In genomic region chr4:100537898-100538297, GRCm38 (mm10) we compare ENCODE assay signal across 9 mouse cellular contexts. TPM values are rescaled to one million over a fixed set of nuclear protein-coding genes. Genes with fewer than 3 reads are reported as not detected.
DNase-seq lines count a peak whose midpoint lies in the region; ATAC-seq and TF ChIP-seq lines count a peak whose summit lies in the region.
"Had no signal": no experiment of that assay in that cellular context is flagged by ENCODE, and none has a peak within 500 bp of the region (broad histone marks: within the 10 kb centered on the region; RNA-seq: fewer than 3 reads in every experiment).

No protein-coding gene starts in this region.

- no peaks in the 10 kb centered on the region for H3K79me2 ChIP-seq in liver, adult 2 months (ENCODE audit: control insufficient read depth, insufficient read depth, low read length)

- intact Hi-C loops in heart, postnatal 10 days (cut with DNase I) = loop anchor here (1.0 to 2.0 kb wide), 3 partner anchors 509 to 591 kb away; no protein-coding TSS in a partner anchor

- H3K27me3 ChIP-seq in liver, adult 2 months (ENCODE audit: control insufficient read depth, insufficient read depth, low read length) = no peaks in the 10 kb centered on the region
- no peaks in the 10 kb centered on the region for H3K27me3 ChIP-seq in liver, embryonic 12.5 days (replicated peaks)
- H3K27me3 ChIP-seq in liver, postnatal 0 days (ENCODE audit: insufficient read depth, low read length) = no peaks in the 10 kb centered on the region

- H3K36me3 ChIP-seq in liver, adult 2 months (ENCODE audit: control insufficient read depth, insufficient read depth, low read length) = no peaks in the 10 kb centered on the region
- H3K36me3 ChIP-seq in liver, embryonic 12.5 days = no peaks in the 10 kb centered on the region
- no peaks in the 10 kb centered on the region for H3K36me3 ChIP-seq in liver, postnatal 0 days (replicated peaks; ENCODE audit: insufficient read depth, low read length)

- H3K4me2 ChIP-seq in liver, embryonic 12.5 days = no peak overlapping the region
- H3K4me2 ChIP-seq in liver, postnatal 0 days (ENCODE audit: low read depth, low read length) = no peak overlapping the region

- peaks cover 2% of the 10 kb centered on the region; the same call in 1 of the 2 replicates for H3K4me1 ChIP-seq in liver, adult 2 months (ENCODE audit: control insufficient read depth, insufficient read depth, low read length)
- H3K4me1 ChIP-seq in liver, embryonic 12.5 days = no peaks in the 10 kb centered on the region
- no peaks in the 10 kb centered on the region; the same call in 1 of the 2 replicates for H3K4me1 ChIP-seq in liver, postnatal 0 days (ENCODE audit: insufficient read depth)

- 7% methylated on average over 3 of the region's 3 CpGs for WGBS in liver, adult 2 months
- 12% methylated on average over 3 of the region's 3 CpGs for WGBS in liver, embryonic 12.5 days (ENCODE audit: insufficient replicate concordance)
- WGBS in liver, postnatal 0 days (ENCODE audit: insufficient replicate concordance) = 7% methylated on average over 3 of the region's 3 CpGs

- no peaks in the 10 kb centered on the region for H3K9me3 ChIP-seq in liver, embryonic 12.5 days (replicated peaks)
- H3K9me3 ChIP-seq in liver, postnatal 0 days (ENCODE audit: low read length) = no peaks in the 10 kb centered on the region

- TF ChIP-seq EP300 in liver, postnatal 0 days (IDR thresholded peaks at IDR 0.05; ENCODE audit: low read depth) = no peak

- 0 out of 2 replicates have a peak, but pooled peaks have one; percentile 8 for TF ChIP-seq CTCF in liver, adult 2 months (IDR thresholded peaks at IDR 0.05; ENCODE audit: low read depth, low read length)
- peak; percentile 70 for TF ChIP-seq CTCF in liver, postnatal 0 days (IDR thresholded peaks at IDR 0.05; ENCODE audit: low read depth)

- TF ChIP-seq POLR2A in liver, adult 2 months (IDR thresholded peaks at IDR 0.05; ENCODE audit: extremely low read depth, insufficient read depth, low read length) = no peak

- H3K9ac ChIP-seq in liver, adult 2 months (ENCODE audit: low read depth, low read length) = no peak overlapping the region
- no peak overlapping the region for H3K9ac ChIP-seq in liver, embryonic 12.5 days
- no peak overlapping the region for H3K9ac ChIP-seq in liver, postnatal 0 days (replicated peaks)

- H3K27ac ChIP-seq in liver, adult 2 months (replicated peaks; ENCODE audit: insufficient read depth, low read depth, low read length) = no peak overlapping the region
- no peak overlapping the region for H3K27ac ChIP-seq in liver, embryonic 12.5 days
- no peak overlapping the region for H3K27ac ChIP-seq in liver, postnatal 0 days (ENCODE audit: low read depth)
- H3K27ac ChIP-seq: macrophage had no signal

- ATAC-seq in liver, embryonic 12.5 days = no peak
- ATAC-seq in liver, postnatal 0 days = no peak
- ATAC-seq in erythroid progenitor cell, adult 5-6 weeks (replicated peaks; ENCODE audit: low FRiP score, poor library complexity, severe bottlenecking) = no peak

- peak; percentile 27 for DNase-seq in adrenal gland, adult 2 months
- DNase-seq in adrenal gland, adult 8-10 months = no peak
- DNase-seq in liver, adult 2 months (ENCODE audit: extremely low read depth, low read depth, low spot score) = peak; percentile 51
- DNase-seq in c-Kit-positive CD71-positive TER-119-negative erythroid progenitor cells, embryonic 14.5 days (ENCODE audit: low read depth) = peak; percentile 32
- peak; percentile 57 to 72 for DNase-seq in heart, postnatal 10 days
- no peak for DNase-seq in liver, postnatal 0 days

- no peak overlapping the region for H3K4me3 ChIP-seq in liver, adult 2 months (ENCODE audit: insufficient read depth, low read depth, low read length)
- H3K4me3 ChIP-seq in liver, embryonic 12.5 days = no peak overlapping the region
- no peak overlapping the region for H3K4me3 ChIP-seq in liver, postnatal 0 days (ENCODE audit: low read depth, low read length)

RNA-seq across cellular contexts. Expression of gene Ube2u, which starts 59.2 kb away (rescaled TPM):
- total RNA-seq in adrenal gland, adult 2 months (2021) = under 1 TPM; 0.17 to 0.37 TPM
- not detected in 2 replicates for polyA plus RNA-seq in adrenal gland, adult 2 months (2012; rRNA removed)
- total RNA-seq in adrenal gland, adult 8-10 months (2022) = not detected
- total RNA-seq in liver, adult 2 months (2014; rRNA removed) = 2.5 and 3.3 TPM in 2 replicates
- polyA plus RNA-seq in liver, adult 2 months (2012; rRNA removed) = 0.32 and 0.80 TPM in 2 replicates
- polyA plus RNA-seq in liver, embryonic 12.5 days (2016; fragmentation: Nextera tagmentation; extraction: Ambion mirVana) = 0.11 and 0.13 TPM in 2 replicates
- total RNA-seq in heart, postnatal 10 days (2021) = not detected
- polyA plus RNA-seq in liver, postnatal 0 days (2015; fragmentation: Nextera tagmentation; extraction: Ambion mirVana) = 0.49 and 0.96 TPM in 2 replicates
- total RNA-seq in erythroid progenitor cell, adult 5-6 weeks (2015; ENCODE audit: low replicate concordance) = not detected in 2 replicates
- total RNA-seq in erythroid progenitor cell, adult 5-6 weeks (2017; ENCODE audit: low replicate concordance) = not detected in 2 replicates
- polyA plus RNA-seq: macrophage had no signal

Comparison
In these comparisons a context has a peak if more than half of its experiments do, and no peak if none do; other contexts are left out.
1. DNase-seq: peak in adrenal gland, adult 2 months (single experiment), liver, adult 2 months (single experiment), c-Kit-positive CD71-positive TER-119-negative erythroid progenitor cells, embryonic 14.5 days (single experiment) and heart, postnatal 10 days (2 of 2); none in adrenal gland, adult 8-10 months (single experiment) and liver, postnatal 0 days (single experiment).